7 mouse cellular contexts compared by ENCODE assay signal in the genomic region with DNA sequence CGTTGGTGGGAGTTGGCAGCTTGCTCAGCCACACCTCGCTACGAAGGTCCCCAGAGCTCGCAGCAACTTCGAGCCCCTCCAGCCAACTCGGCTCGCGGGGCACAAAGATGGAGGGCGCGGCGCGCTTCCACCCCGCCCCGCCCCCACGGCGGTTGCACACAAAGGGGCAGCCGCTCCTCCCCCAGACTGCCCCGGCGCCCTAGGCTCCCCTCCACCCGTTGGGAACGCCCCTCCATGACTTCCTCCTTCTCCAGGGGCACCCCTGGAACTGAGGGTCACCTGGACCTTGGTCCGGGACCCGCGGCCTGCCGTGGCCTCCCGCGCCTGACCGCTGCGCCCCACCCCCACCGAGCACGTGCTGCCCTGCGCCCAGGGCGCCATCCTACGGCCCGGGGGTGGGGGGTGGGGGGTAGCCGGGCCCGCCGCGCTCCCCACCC. TPM values are rescaled to one million over a fixed set of nuclear protein-coding genes. Genes with fewer than 3 reads are reported as not detected.
DNase-seq lines count a peak whose midpoint lies in the region; ATAC-seq and TF ChIP-seq lines count a peak whose summit lies in the region.

No protein-coding gene starts in this region.

- H3K4me3 ChIP-seq in ES-Bruce4 (ENCODE audit: low read depth, low read length) = peak overlapping the region; percentile 96
- H3K4me3 ChIP-seq in heart, embryonic 16.5 days (ENCODE audit: low read length) = peak overlapping the region; percentile 85
- H3K4me3 ChIP-seq in limb, embryonic 15.5 days = peak overlapping the region; percentile 82
- H3K4me3 ChIP-seq in midbrain, embryonic 14.5 days (replicated peaks; ENCODE audit: low read depth, low read length) = peak overlapping the region; percentile 71
- peak overlapping the region; percentile 82 for H3K4me3 ChIP-seq in testis, adult 2 months (ENCODE audit: control insufficient read depth, low read depth, low read length)

- ATAC-seq in heart, embryonic 16.5 days (replicated peaks; ENCODE audit: extremely low read depth, insufficient read depth, low FRiP score) = peak; percentile 2
- ATAC-seq in limb, embryonic 15.5 days (ENCODE audit: insufficient number of reproducible peaks, low FRiP score, low TSS enrichment, low read depth) = peak; percentile 46
- peak; percentile 22; the same call in 1 of the 2 replicates for ATAC-seq in midbrain, embryonic 14.5 days (ENCODE audit: low FRiP score, low TSS enrichment)

- H3K9ac ChIP-seq in ES-Bruce4 (ENCODE audit: low read depth, poor library complexity, severe bottlenecking) = peak overlapping the region; percentile 98
- peak overlapping the region; percentile 92 for H3K9ac ChIP-seq in heart, embryonic 16.5 days (ENCODE audit: low read length)
- H3K9ac ChIP-seq in limb, embryonic 15.5 days = peak overlapping the region; percentile 7
- H3K9ac ChIP-seq in midbrain, embryonic 14.5 days (replicated peaks; ENCODE audit: low read length) = no peak overlapping the region

- no peak for TF ChIP-seq POLR2A in ES-Bruce4 (IDR thresholded peaks at IDR 0.05; ENCODE audit: insufficient read depth, low read length)
- TF ChIP-seq POLR2A in testis, adult 2 months (IDR thresholded peaks at IDR 0.05; ENCODE audit: control insufficient read depth, low read depth, low read length) = peak; percentile 30; the same call in 1 of the 2 replicates

- peak overlapping the region; percentile 96 for H3K4me2 ChIP-seq in heart, embryonic 16.5 days (ENCODE audit: low read depth, low read length)
- peak overlapping the region; percentile 92 for H3K4me2 ChIP-seq in limb, embryonic 15.5 days
- peak overlapping the region; percentile 82 for H3K4me2 ChIP-seq in midbrain, embryonic 14.5 days (ENCODE audit: low read length)

- H3K27ac ChIP-seq in ES-Bruce4 (ENCODE audit: insufficient read depth, low read length) = peak overlapping the region; percentile 89
- peak overlapping the region; percentile 95 for H3K27ac ChIP-seq in heart, embryonic 16.5 days (ENCODE audit: low read length)
- H3K27ac ChIP-seq in limb, embryonic 15.5 days = peak overlapping the region; percentile 94
- H3K27ac ChIP-seq in midbrain, embryonic 14.5 days (replicated peaks; ENCODE audit: low read depth, low read length) = no peak overlapping the region; the same call in 1 of the 2 replicates
- H3K27ac ChIP-seq in testis, adult 2 months (ENCODE audit: control insufficient read depth, insufficient read depth, low read depth, low read length) = peak overlapping the region; percentile 95

- TF ChIP-seq EP300 in ES-Bruce4 (IDR thresholded peaks at IDR 0.05; ENCODE audit: insufficient read depth, low read depth, low read length) = 0 out of 2 replicates have a peak, but pooled peaks have one; percentile 25

- H3K36me3 ChIP-seq in ES-Bruce4 (ENCODE audit: control insufficient read depth, insufficient read depth, low read length, poor library complexity, severe bottlenecking) = no peaks in the 10 kb centered on the region
- no peaks in the 10 kb centered on the region for H3K36me3 ChIP-seq in heart, embryonic 16.5 days (ENCODE audit: control insufficient read depth, insufficient read depth)
- H3K36me3 ChIP-seq in limb, embryonic 15.5 days = no peaks in the 10 kb centered on the region
- H3K36me3 ChIP-seq in midbrain, embryonic 14.5 days (ENCODE audit: control insufficient read depth, insufficient read depth, low read length) = no peaks in the 10 kb centered on the region
- H3K36me3 ChIP-seq in testis, adult 2 months (ENCODE audit: control insufficient read depth, insufficient read depth, low read length) = no peaks in the 10 kb centered on the region; the same call in 1 of the 2 replicates

- intact Hi-C loops in left cerebral cortex, postnatal 36 days (cut with DNase I) = no loop called here

- no peaks in the 10 kb centered on the region for H3K27me3 ChIP-seq in ES-Bruce4 (ENCODE audit: control insufficient read depth, insufficient read depth, low read length, poor library complexity, severe bottlenecking)
- H3K27me3 ChIP-seq in heart, embryonic 16.5 days (ENCODE audit: control insufficient read depth, insufficient read depth, low read length) = no peaks in the 10 kb centered on the region
- no peaks in the 10 kb centered on the region for H3K27me3 ChIP-seq in limb, embryonic 15.5 days
- H3K27me3 ChIP-seq in midbrain, embryonic 14.5 days (ENCODE audit: control insufficient read depth, insufficient read depth, low read length) = peaks cover 6% of the 10 kb centered on the region; the same call in 1 of the 2 replicates
- no peaks in the 10 kb centered on the region for H3K27me3 ChIP-seq in testis, adult 2 months (ENCODE audit: control insufficient read depth, insufficient read depth, low read length)

- H3K9me3 ChIP-seq in ES-Bruce4 (replicated peaks; ENCODE audit: control insufficient read depth, insufficient read depth, low read length, poor library complexity, severe bottlenecking) = no peaks in the 10 kb centered on the region
- H3K9me3 ChIP-seq in heart, embryonic 16.5 days (replicated peaks; ENCODE audit: control insufficient read depth, low read length) = no peaks in the 10 kb centered on the region
- H3K9me3 ChIP-seq in limb, embryonic 15.5 days = no peaks in the 10 kb centered on the region
- no peaks in the 10 kb centered on the region for H3K9me3 ChIP-seq in midbrain, embryonic 14.5 days (ENCODE audit: control insufficient read depth, low read length)

- no peak for TF ChIP-seq CTCF in ES-Bruce4 (IDR thresholded peaks at IDR 0.05; ENCODE audit: low read depth, low read length)
- TF ChIP-seq CTCF in testis, adult 2 months (IDR thresholded peaks at IDR 0.05; ENCODE audit: control insufficient read depth, insufficient read depth, insufficient replicate concordance, low read depth, low read length) = no peak

- DNase-seq in ZHBTc4 (ENCODE audit: low read depth, low spot score) = peak; percentile 93
- peak; percentile 64 for DNase-seq in midbrain, embryonic 14.5 days
- no peak for DNase-seq in left cerebral cortex, postnatal 36 days (ENCODE audit: low spot score in 2 of 2)

- whole genome bisulfite sequencing in heart, embryonic 16.5 days = 4% methylated on average over 38 of the region's 39 CpGs
- WGBS in limb, embryonic 15.5 days = under 1% methylated on average over 36 of the region's 39 CpGs
- 0% methylated on average over 27 of the region's 39 CpGs for WGBS in midbrain, embryonic 14.5 days

- peaks cover 12% of the 10 kb centered on the region for H3K4me1 ChIP-seq in ES-Bruce4 (ENCODE audit: control insufficient read depth, insufficient read depth, low read length)
- H3K4me1 ChIP-seq in heart, embryonic 16.5 days (ENCODE audit: control insufficient read depth, insufficient read depth, low read length) = peaks cover 27% of the 10 kb centered on the region
- peaks cover 53% of the 10 kb centered on the region for H3K4me1 ChIP-seq in limb, embryonic 15.5 days
- H3K4me1 ChIP-seq in midbrain, embryonic 14.5 days (ENCODE audit: control insufficient read depth, insufficient read depth, low read length) = peaks cover 30% of the 10 kb centered on the region
- peaks cover 23% of the 10 kb centered on the region for H3K4me1 ChIP-seq in testis, adult 2 months (ENCODE audit: control insufficient read depth, insufficient read depth, low read length)

RNA-seq across cellular contexts. Expression of gene Hmga1, which starts 1.2 kb away (rescaled TPM):
- 933 and 989 TPM in 2 replicates for polyA plus RNA-seq in ES-Bruce4 (2011; ENCODE audit: insufficient read depth, insufficient read length, low read depth, missing spikeins)
- polyA plus RNA-seq in heart, embryonic 16.5 days (2015; fragmentation: Nextera tagmentation; extraction: Ambion mirVana) = 135 and 186 TPM in 2 replicates
- polyA plus RNA-seq in limb, embryonic 15.5 days (2015; fragmentation: Nextera tagmentation; extraction: Ambion mirVana) = 161 and 167 TPM in 2 replicates
- 134 and 143 TPM in 2 replicates for polyA plus RNA-seq in midbrain, embryonic 14.5 days (2014; fragmentation: Nextera tagmentation; extraction: Ambion mirVana)
- polyA plus RNA-seq in testis, adult 2 months (2012; rRNA removed) = 64.3 and 68.4 TPM in 2 replicates
- total RNA-seq in left cerebral cortex, postnatal 36 days (2021) = 10 to 100 TPM; 55.3 to 58.7 TPM

RNA-seq across cellular contexts. Expression of gene AI413582, which starts 10.5 kb away (rescaled TPM):
- polyA plus RNA-seq in ES-Bruce4 (2011; ENCODE audit: insufficient read depth, insufficient read length, low read depth, missing spikeins) = 14.4 and 16.8 TPM in 2 replicates
- polyA plus RNA-seq in heart, embryonic 16.5 days (2015; fragmentation: Nextera tagmentation; extraction: Ambion mirVana) = 22.2 and 22.6 TPM in 2 replicates
- polyA plus RNA-seq in limb, embryonic 15.5 days (2015; fragmentation: Nextera tagmentation; extraction: Ambion mirVana) = 28.4 TPM in 2 replicates
- polyA plus RNA-seq in midbrain, embryonic 14.5 days (2014; fragmentation: Nextera tagmentation; extraction: Ambion mirVana) = 51.9 and 74.5 TPM in 2 replicates
- 20.7 and 24.5 TPM in 2 replicates for polyA plus RNA-seq in testis, adult 2 months (2012; rRNA removed)
- total RNA-seq in left cerebral cortex, postnatal 36 days (2021) = 10 to 100 TPM; 85.5 to 94.2 TPM

RNA-seq across cellular contexts. Expression of gene Grm4, which starts 33.9 kb away (rescaled TPM):
- polyA plus RNA-seq in ES-Bruce4 (2011; ENCODE audit: insufficient read depth, insufficient read length, low read depth, missing spikeins) = 0.49 and 0.63 TPM in 2 replicates
- 0.25 and 0.30 TPM in 2 replicates for polyA plus RNA-seq in heart, embryonic 16.5 days (2015; fragmentation: Nextera tagmentation; extraction: Ambion mirVana)
- 0.54 and 0.55 TPM in 2 replicates for polyA plus RNA-seq in limb, embryonic 15.5 days (2015; fragmentation: Nextera tagmentation; extraction: Ambion mirVana)
- polyA plus RNA-seq in midbrain, embryonic 14.5 days (2014; fragmentation: Nextera tagmentation; extraction: Ambion mirVana) = 9.8 and 10.1 TPM in 2 replicates
- polyA plus RNA-seq in testis, adult 2 months (2012; rRNA removed) = 0.70 and 0.81 TPM in 2 replicates
- 10 to 100 TPM; 23.0 to 27.0 TPM for total RNA-seq in left cerebral cortex, postnatal 36 days (2021)

Comparison
In these comparisons a context has a peak if more than half of its experiments do, and no peak if none do; other contexts are left out.
1. DNase-seq: peak in ZHBTc4 (single experiment) and midbrain, embryonic 14.5 days (single experiment); none in left cerebral cortex, postnatal 36 days (0 of 2).
2. Peak in every context shown above with its lines, with median percentiles within 50 percentile points of each other: H3K4me3 ChIP-seq, ATAC-seq and H3K4me2 ChIP-seq.